Mouse (Mus musculus): Measurements from ENCODE around the gene Tek.
"Not testable (repeated sequence)": the region's sequence is repeated elsewhere in the genome, so short reads cannot be mapped to it uniquely, and the experiment has no call there.

Gene Tek

GRCm38 (mm10) chr4:94738838-94739731 lies at the start of gene Tek:
Tek (plus strand) TSS chr4:94739289.
- no peak for DNase-seq (ENCODE audit: low spot score in 2 of 2)

GRCm38 (mm10) chr4:94689804-94690203 lies 49.3 kb upstream of the Tek start:
- DNase-seq (ENCODE audit: low spot score in 2 of 2): not testable (repeated sequence)

GRCm38 (mm10) chr4:94691078-94691477 lies 48.0 kb upstream of the Tek start:
- DNase-seq (ENCODE audit: low spot score in 2 of 2): no peak

- no peak for DNase-seq (ENCODE audit: low spot score in 2 of 2)
These were observed 46.9 kb upstream of the Tek start for GRCm38 (mm10) chr4:94692175-94692574.

GRCm38 (mm10) chr4:94696368-94696767 lies 42.7 kb upstream of the Tek start:
- no peak for DNase-seq (ENCODE audit: low spot score in 2 of 2)

GRCm38 (mm10) chr4:94711002-94711401 lies 28.1 kb upstream of the Tek start:
- DNase-seq (ENCODE audit: low spot score in 2 of 2): no peak

- no peak for DNase-seq (ENCODE audit: low spot score in 2 of 2)
These were observed 27.7 kb upstream of the Tek start for GRCm38 (mm10) chr4:94711426-94711825.

- no peak for DNase-seq (ENCODE audit: low spot score in 2 of 2)
These were observed 25.3 kb upstream of the Tek start for GRCm38 (mm10) chr4:94713741-94714140.

GRCm38 (mm10) chr4:94715166-94715565 lies 23.9 kb upstream of the Tek start:
- no peak for DNase-seq (ENCODE audit: low spot score in 2 of 2)

- DNase-seq (ENCODE audit: low spot score in 2 of 2): no peak
These were observed 13.3 kb upstream of the Tek start for GRCm38 (mm10) chr4:94725799-94726198.

GRCm38 (mm10) chr4:94732721-94733120 lies 6.4 kb upstream of the Tek start:
- DNase-seq (ENCODE audit: low spot score in 2 of 2): no peak

GRCm38 (mm10) chr4:94737326-94738295 lies 1.5 kb upstream of the Tek start:
- DNase-seq (ENCODE audit: low spot score in 2 of 2): no peak

GRCm38 (mm10) chr4:94741824-94742223 lies 2.7 kb downstream of the Tek start:
- DNase-seq (ENCODE audit: low spot score in 2 of 2): no peak

- no peak for DNase-seq (ENCODE audit: low spot score in 2 of 2)
These were observed 6.7 kb downstream of the Tek start for GRCm38 (mm10) chr4:94745749-94746148.

- DNase-seq (ENCODE audit: low spot score in 2 of 2): no peak
These were observed 7.3 kb downstream of the Tek start for GRCm38 (mm10) chr4:94746387-94746811.

- no peak for DNase-seq (ENCODE audit: low spot score in 2 of 2)
These were observed 8.2 kb downstream of the Tek start for GRCm38 (mm10) chr4:94747338-94747737.

- no peak for DNase-seq (ENCODE audit: low spot score in 2 of 2)
These were observed 13.4 kb downstream of the Tek start for GRCm38 (mm10) chr4:94752512-94752911.

- DNase-seq (ENCODE audit: low spot score in 2 of 2): no peak
These were observed 26.1 kb downstream of the Tek start for GRCm38 (mm10) chr4:94765217-94765616.

- no peak for DNase-seq (ENCODE audit: low spot score in 2 of 2)
These were observed 27.1 kb downstream of the Tek start for GRCm38 (mm10) chr4:94766176-94766575.

GRCm38 (mm10) chr4:94768624-94769023 lies 29.5 kb downstream of the Tek start:
- DNase-seq (ENCODE audit: low spot score in 2 of 2): no peak

GRCm38 (mm10) chr4:94781043-94781442 lies 42.0 kb downstream of the Tek start:
- no peak for DNase-seq (ENCODE audit: low spot score in 2 of 2)

GRCm38 (mm10) chr4:94785921-94786320 lies 46.8 kb downstream of the Tek start:
- no peak for DNase-seq (ENCODE audit: low spot score in 2 of 2)
